Mouse (Mus musculus): Measurements from ENCODE around the gene Ubtd2. TPM values are rescaled to one million over a fixed set of nuclear protein-coding genes. Genes with fewer than 3 reads are reported as not detected.

The Ubtd2 gene
- polyA plus RNA-seq, 1 experiment from 2014 or later: 61.5 TPM

GRCm38 (mm10) chr11:32516916-32517712 is 61.9 kb downstream of the Ubtd2 start:
- WGBS: 86% methylated on average over 8 of the region's 8 CpGs
- Histone ChIP-seq H3K4me2 (replicated peaks; ENCODE audit: low read depth, low read length) (no peak overlapping the region), H3K9me3 (ENCODE audit: control insufficient read depth, low read depth, low read length) (no peaks in the 10 kb centered on the region), H3K36me3 (ENCODE audit: control insufficient read depth, insufficient read depth, low read length) (peaks cover 11% of the 10 kb centered on the region; the same call in 1 of the 2 replicates), H3K4me1 (ENCODE audit: control insufficient read depth, insufficient read depth, low read length) (no peaks in the 10 kb centered on the region), H3K4me3 (ENCODE audit: low read depth, low read length) (no peak overlapping the region), H3K27ac (ENCODE audit: low read length) (no peak overlapping the region), H3K27me3 (ENCODE audit: control insufficient read depth, insufficient read depth, low read length) (no peaks in the 10 kb centered on the region), H3K9ac (replicated peaks; ENCODE audit: low read depth, low read length) (no peak overlapping the region)
- no peak for ATAC-seq (ENCODE audit: insufficient number of reproducible peaks, insufficient read depth, low FRiP score, low read depth)

- no peak overlapping the region for H3K4me3 ChIP-seq (ENCODE audit: low read depth, low read length)
- WGBS: 91% methylated on average over 4 of the region's 4 CpGs
- H3K9me3 ChIP-seq (ENCODE audit: control insufficient read depth, low read depth, low read length): no peaks in the 10 kb centered on the region
- H3K27me3 ChIP-seq (ENCODE audit: control insufficient read depth, insufficient read depth, low read length): no peaks in the 10 kb centered on the region
- H3K4me2 ChIP-seq (replicated peaks; ENCODE audit: low read depth, low read length): no peak overlapping the region
- H3K9ac ChIP-seq (replicated peaks; ENCODE audit: low read depth, low read length): no peak overlapping the region
- H3K36me3 ChIP-seq (ENCODE audit: control insufficient read depth, insufficient read depth, low read length): peaks cover 11% of the 10 kb centered on the region; the same call in 1 of the 2 replicates
- no peaks in the 10 kb centered on the region for H3K4me1 ChIP-seq (ENCODE audit: control insufficient read depth, insufficient read depth, low read length)
- H3K27ac ChIP-seq (ENCODE audit: low read length): no peak overlapping the region
- no peak for ATAC-seq (ENCODE audit: insufficient number of reproducible peaks, insufficient read depth, low FRiP score, low read depth)
These were observed 63.6 kb downstream of the Ubtd2 start for GRCm38 (mm10) chr11:32518770-32519169.

- no peaks in the 10 kb centered on the region for H3K9me3 ChIP-seq (ENCODE audit: control insufficient read depth, low read depth, low read length)
- H3K4me1 ChIP-seq (ENCODE audit: control insufficient read depth, insufficient read depth, low read length): no peaks in the 10 kb centered on the region
- no peak overlapping the region for H3K4me2 ChIP-seq (replicated peaks; ENCODE audit: low read depth, low read length)
- WGBS: 92% methylated on average over 1 of the region's 1 CpGs
- no peaks in the 10 kb centered on the region for H3K27me3 ChIP-seq (ENCODE audit: control insufficient read depth, insufficient read depth, low read length)
- no peak overlapping the region for H3K9ac ChIP-seq (replicated peaks; ENCODE audit: low read depth, low read length)
- peaks cover 11% of the 10 kb centered on the region; the same call in 1 of the 2 replicates for H3K36me3 ChIP-seq (ENCODE audit: control insufficient read depth, insufficient read depth, low read length)
- H3K4me3 ChIP-seq (ENCODE audit: low read depth, low read length): no peak overlapping the region
- ATAC-seq (ENCODE audit: insufficient number of reproducible peaks, insufficient read depth, low FRiP score, low read depth): no peak
- no peak overlapping the region for H3K27ac ChIP-seq (ENCODE audit: low read length)
These were observed 64.2 kb downstream of the Ubtd2 start for GRCm38 (mm10) chr11:32519354-32519753.

GRCm38 (mm10) chr11:32521246-32521645 is 66.1 kb downstream of the Ubtd2 start:
- ATAC-seq (ENCODE audit: insufficient number of reproducible peaks, insufficient read depth, low FRiP score, low read depth): no peak
- Histone ChIP-seq H3K27me3 (ENCODE audit: control insufficient read depth, insufficient read depth, low read length) (no peaks in the 10 kb centered on the region), H3K36me3 (ENCODE audit: control insufficient read depth, insufficient read depth, low read length) (peaks cover 8% of the 10 kb centered on the region; the same call in 1 of the 2 replicates), H3K9me3 (ENCODE audit: control insufficient read depth, low read depth, low read length) (no peaks in the 10 kb centered on the region), H3K4me3 (ENCODE audit: low read depth, low read length) (no peak overlapping the region), H3K4me1 (ENCODE audit: control insufficient read depth, insufficient read depth, low read length) (no peaks in the 10 kb centered on the region), H3K4me2 (replicated peaks; ENCODE audit: low read depth, low read length) (no peak overlapping the region), H3K9ac (replicated peaks; ENCODE audit: low read depth, low read length) (no peak overlapping the region), H3K27ac (ENCODE audit: low read length) (no peak overlapping the region)
- 77% methylated on average over 2 of the region's 2 CpGs for WGBS

- Histone ChIP-seq H3K9me3 (ENCODE audit: control insufficient read depth, low read depth, low read length) (no peaks in the 10 kb centered on the region), H3K36me3 (ENCODE audit: control insufficient read depth, insufficient read depth, low read length) (no peaks in the 10 kb centered on the region; the same call in 1 of the 2 replicates), H3K4me2 (replicated peaks; ENCODE audit: low read depth, low read length) (no peak overlapping the region), H3K27me3 (ENCODE audit: control insufficient read depth, insufficient read depth, low read length) (no peaks in the 10 kb centered on the region), H3K4me3 (ENCODE audit: low read depth, low read length) (no peak overlapping the region), H3K4me1 (ENCODE audit: control insufficient read depth, insufficient read depth, low read length) (no peaks in the 10 kb centered on the region), H3K9ac (replicated peaks; ENCODE audit: low read depth, low read length) (no peak overlapping the region), H3K27ac (ENCODE audit: low read length) (no peak overlapping the region)
- no peak for ATAC-seq (ENCODE audit: insufficient number of reproducible peaks, insufficient read depth, low FRiP score, low read depth)
- 84% methylated on average over 11 of the region's 11 CpGs for WGBS
These were observed 69.2 kb downstream of the Ubtd2 start for GRCm38 (mm10) chr11:32524122-32524920.

GRCm38 (mm10) chr11:32527006-32527405 is 71.8 kb downstream of the Ubtd2 start:
- H3K4me2 ChIP-seq (replicated peaks; ENCODE audit: low read depth, low read length): no peak overlapping the region
- 76% methylated on average over 4 of the region's 4 CpGs for WGBS
- H3K27me3 ChIP-seq (ENCODE audit: control insufficient read depth, insufficient read depth, low read length): peaks cover 3% of the 10 kb centered on the region; the same call in 1 of the 2 replicates
- ATAC-seq (ENCODE audit: insufficient number of reproducible peaks, insufficient read depth, low FRiP score, low read depth): no peak
- H3K9ac ChIP-seq (replicated peaks; ENCODE audit: low read depth, low read length): no peak overlapping the region
- H3K4me3 ChIP-seq (ENCODE audit: low read depth, low read length): no peak overlapping the region
- peaks cover 3% of the 10 kb centered on the region; the same call in 1 of the 2 replicates for H3K4me1 ChIP-seq (ENCODE audit: control insufficient read depth, insufficient read depth, low read length)
- no peak overlapping the region for H3K27ac ChIP-seq (ENCODE audit: low read length)
- no peaks in the 10 kb centered on the region; the same call in 1 of the 2 replicates for H3K36me3 ChIP-seq (ENCODE audit: control insufficient read depth, insufficient read depth, low read length)
- H3K9me3 ChIP-seq (ENCODE audit: control insufficient read depth, low read depth, low read length): no peaks in the 10 kb centered on the region

GRCm38 (mm10) chr11:32530151-32530550 is 75.0 kb downstream of the Ubtd2 start:
- H3K27ac ChIP-seq (ENCODE audit: low read length): no peak overlapping the region
- no peak for ATAC-seq (ENCODE audit: insufficient number of reproducible peaks, insufficient read depth, low FRiP score, low read depth)
- 83% methylated on average over 1 of the region's 1 CpGs for WGBS
- H3K9me3 ChIP-seq (ENCODE audit: control insufficient read depth, low read depth, low read length): no peaks in the 10 kb centered on the region
- H3K27me3 ChIP-seq (ENCODE audit: control insufficient read depth, insufficient read depth, low read length): peaks cover 3% of the 10 kb centered on the region; the same call in 1 of the 2 replicates
- H3K9ac ChIP-seq (replicated peaks; ENCODE audit: low read depth, low read length): no peak overlapping the region
- H3K4me2 ChIP-seq (replicated peaks; ENCODE audit: low read depth, low read length): no peak overlapping the region
- H3K36me3 ChIP-seq (ENCODE audit: control insufficient read depth, insufficient read depth, low read length): no peaks in the 10 kb centered on the region
- H3K4me3 ChIP-seq (ENCODE audit: low read depth, low read length): no peak overlapping the region
- H3K4me1 ChIP-seq (ENCODE audit: control insufficient read depth, insufficient read depth, low read length): peaks cover 14% of the 10 kb centered on the region; the same call in 1 of the 2 replicates
